Mouse (Mus musculus) kidney, postnatal 0 days (tissue): ENCODE data around the gene 1700029P11Rik. TPM values are rescaled to one million over a fixed set of nuclear protein-coding genes. Genes with fewer than 3 reads are reported as not detected.

ENCODE experiments used
- ATAC-seq: fragments of 200-750 bp; cut with Nextera tagmentation; replicated peaks from 2 replicates; pipeline ENCODE4 v1.8.0; 2017; ENCODE audit warnings: low read depth, moderate number of reproducible peaks, moderate TSS enrichment, moderate library complexity; ENCODE audit not compliant: low FRiP score
- DNase-seq: peaks from one replicate; pipeline ENCODE4 v3.0.0-alpha.2; 2016; ENCODE audit warnings: low spot score
- H3K27ac ChIP-seq: fragments of 300-500 bp; sonication (generic); 2 replicates; pipeline ENCODE4 v1.5.1; 2014; ENCODE audit warnings: mild to moderate bottlenecking
- H3K27me3 ChIP-seq: fragments of 300-500 bp; sonication (generic); 2 replicates; pipeline ENCODE4 v1.6.1; 2014; ENCODE audit warnings: low read length, mixed read lengths; ENCODE audit not compliant: insufficient read depth
- H3K36me3 ChIP-seq: fragments of 300-500 bp; sonication (generic); 2 replicates; pipeline ENCODE4 v1.6.1; 2014; ENCODE audit warnings: low read length, mixed read lengths; ENCODE audit not compliant: insufficient read depth
- H3K4me1 ChIP-seq: fragments of 300-500 bp; sonication (generic); replicated peaks from 2 replicates; pipeline ENCODE4 v1.6.1; 2014; ENCODE audit warnings: antibody characterized with exemption, low read length, mixed read lengths; ENCODE audit not compliant: insufficient read depth
- H3K4me2 ChIP-seq: fragments of 300-500 bp; sonication (generic); 2 replicates; pipeline ENCODE4 v1.6.1; 2014; ENCODE audit warnings: mild to moderate bottlenecking, low read length, moderate library complexity, mixed read lengths
- H3K4me3 ChIP-seq: fragments of 300-500 bp; sonication (generic); replicated peaks from 2 replicates; pipeline ENCODE4 v1.5.1; 2014; ENCODE audit warnings: low read depth, low read length
- H3K9ac ChIP-seq: fragments of 300-500 bp; sonication (generic); 2 replicates; pipeline ENCODE4 v1.6.1; 2014; ENCODE audit warnings: low read depth, low read length
- H3K9me3 ChIP-seq: fragments of 300-500 bp; sonication (generic); replicated peaks from 2 replicates; pipeline ENCODE4 v1.6.1; 2016; ENCODE audit warnings: low read length, inconsistent platforms, mixed read lengths
- CTCF ChIP-seq: IDR thresholded peaks from 2 replicates; pipeline ENCODE4 v1.5.1; 2016; ENCODE audit warnings: antibody characterized with exemption, low read depth, mild to moderate bottlenecking, moderate library complexity
- whole genome bisulfite sequencing: fragments of 180-500 bp; shearing (Covaris S2); extraction: QIAGEN DNeasy Blood & Tissue Kit; methylation state at CpG from one replicate; pipeline ENCODE4 v1.1.7; 2014; 5-methylcytosine and 5-hydroxymethylcytosine counted together
- polyA plus RNA-seq: library from polyadenylated mRNA; unstranded; fragments of >200 nt; fragmentation: Nextera tagmentation; extraction: Ambion mirVana; gene quantifications from 2 replicates; pipeline ENCODE4 v1.2.1, GENCODE M21; 2015

The 1700029P11Rik gene
- polyA plus RNA-seq, 1 experiment from 2014 or later, result not detected

- TF ChIP-seq CTCF, result peak; percentile 77
- Histone ChIP-seq H3K4me3 (0 out of 2 replicates have a peak overlapping the region, but pooled peaks have one; percentile 42), H3K9me3 (no peaks in the 10 kb centered on the region), H3K27ac (no peak overlapping the region), H3K4me2 (peak overlapping the region; percentile 63), H3K4me1 (peaks cover 18% of the 10 kb centered on the region), H3K27me3 (no peaks in the 10 kb centered on the region), H3K36me3 (no peaks in the 10 kb centered on the region), H3K9ac (no peak overlapping the region)
- DNase-seq (peak; percentile 41), ATAC-seq (0 out of 2 replicates have a peak, but pooled peaks have one; percentile 2)
- WGBS, result 40% methylated on average over 2 of the region's 2 CpGs
Measured at GRCm38 (mm10) chr15:81938246-81938645, 42.1 kb upstream of the 1700029P11Rik start.

GRCm38 (mm10) chr15:81939157-81939715 lies 41.1 kb upstream of the 1700029P11Rik start:
- Histone ChIP-seq H3K9ac (no peak overlapping the region), H3K27ac (no peak overlapping the region), H3K4me1 (peaks cover 16% of the 10 kb centered on the region), H3K9me3 (no peaks in the 10 kb centered on the region), H3K4me3 (no peak overlapping the region), H3K27me3 (no peaks in the 10 kb centered on the region), H3K4me2 (no peak overlapping the region), H3K36me3 (no peaks in the 10 kb centered on the region)
- TF ChIP-seq CTCF, result no peak
- ATAC-seq, result no peak
- 85% methylated on average over 10 of the region's 10 CpGs for WGBS
- no peak for DNase-seq

GRCm38 (mm10) chr15:81939774-81940173 lies 40.6 kb upstream of the 1700029P11Rik start:
- Histone ChIP-seq H3K27ac (no peak overlapping the region), H3K9ac (no peak overlapping the region), H3K27me3 (no peaks in the 10 kb centered on the region), H3K4me2 (no peak overlapping the region), H3K4me1 (peaks cover 16% of the 10 kb centered on the region), H3K4me3 (no peak overlapping the region), H3K36me3 (no peaks in the 10 kb centered on the region), H3K9me3 (no peaks in the 10 kb centered on the region)
- DNase-seq (no peak), ATAC-seq (no peak)
- TF ChIP-seq CTCF, result no peak
- 73% methylated on average over 4 of the region's 4 CpGs for WGBS

GRCm38 (mm10) chr15:81940219-81940618 lies 40.1 kb upstream of the 1700029P11Rik start:
- H3K4me2 ChIP-seq, result no peak overlapping the region
- WGBS, result 91% methylated on average over 5 of the region's 5 CpGs
- no peak for ATAC-seq
- no peak overlapping the region for H3K9ac ChIP-seq
- TF ChIP-seq CTCF, result no peak
- H3K27me3 ChIP-seq, result no peaks in the 10 kb centered on the region
- no peak for DNase-seq
- no peak overlapping the region for H3K27ac ChIP-seq
- no peaks in the 10 kb centered on the region for H3K9me3 ChIP-seq
- no peak overlapping the region for H3K4me3 ChIP-seq
- peaks cover 16% of the 10 kb centered on the region for H3K4me1 ChIP-seq
- H3K36me3 ChIP-seq, result no peaks in the 10 kb centered on the region

- Histone ChIP-seq H3K9me3 (no peaks in the 10 kb centered on the region), H3K9ac (no peak overlapping the region), H3K4me3 (no peak overlapping the region), H3K27ac (no peak overlapping the region), H3K4me1 (peaks cover 16% of the 10 kb centered on the region), H3K27me3 (no peaks in the 10 kb centered on the region), H3K36me3 (no peaks in the 10 kb centered on the region), H3K4me2 (no peak overlapping the region)
- peak; percentile 31; the same call in 1 of the 2 replicates for TF ChIP-seq CTCF
- WGBS, result 91% methylated on average over 2 of the region's 2 CpGs
- no peak for DNase-seq
- ATAC-seq, result no peak
Measured at GRCm38 (mm10) chr15:81941010-81941409, 39.3 kb upstream of the 1700029P11Rik start.

- Histone ChIP-seq H3K4me3 (no peak overlapping the region), H3K36me3 (0 out of 2 replicates have a peak, but pooled peaks cover 4% of the 10 kb centered on the region), H3K27me3 (no peaks in the 10 kb centered on the region), H3K4me1 (no peaks in the 10 kb centered on the region; the same call in 1 of the 2 replicates), H3K4me2 (no peak overlapping the region), H3K9me3 (no peaks in the 10 kb centered on the region), H3K9ac (no peak overlapping the region), H3K27ac (no peak overlapping the region)
- WGBS, result 16% methylated on average over 9 of the region's 9 CpGs
- TF ChIP-seq CTCF, result no peak
- DNase-seq (peak; percentile 42), ATAC-seq (peak; percentile 59)
Measured at GRCm38 (mm10) chr15:81943176-81943749, 37.1 kb upstream of the 1700029P11Rik start.
